Mouse (Mus musculus) layer of hippocampus, postnatal 25 days (tissue): ENCODE results near the gene Smad9. TPM values are rescaled to one million over a fixed set of nuclear protein-coding genes. Genes with fewer than 3 reads are reported as not detected.

ENCODE experiments used
- DNase-seq, 2 experiments: peaks; one replicate each; pipeline ENCODE4 v3.0.0; 2022; ENCODE audit warnings: mixed read lengths in 2 of 2, low spot score in 1 of 2; ENCODE audit errors: extremely low spot score in 1 of 2
- total RNA-seq, 2 experiments: library from RNA; stranded (reverse); gene quantifications; 2 replicates each; pipeline ENCODE4 v1.2.3; 2021

Smad9 gene
- total RNA-seq, result 1 to 10 TPM; 5.9 to 6.0 TPM

GRCm38 (mm10) chr3:54755145-54756041 is at the start of gene Smad9:
Smad9 (plus strand) TSS chr3:54755582.
- peak; percentile 22 to 52 for DNase-seq

DNA sequence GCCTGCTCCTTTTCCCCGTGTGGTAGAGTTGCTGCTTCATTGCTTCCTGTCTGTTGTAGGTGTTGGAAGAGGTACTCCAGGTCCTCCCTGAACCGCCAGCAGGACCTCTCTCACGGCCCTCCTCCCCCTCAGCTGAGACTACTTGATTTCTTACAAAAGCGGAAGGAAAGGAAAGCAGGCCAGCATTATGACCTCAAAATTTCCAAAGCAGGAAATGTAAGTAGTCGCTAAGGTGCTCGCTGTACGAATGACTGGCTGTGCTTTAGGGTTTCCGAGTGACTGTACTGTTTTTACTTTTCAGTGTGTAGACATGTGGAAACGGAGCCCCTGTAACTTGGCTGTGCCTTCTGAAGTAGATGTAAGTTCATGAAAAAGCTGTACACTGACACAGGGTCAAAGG is 46.4 kb upstream of the Smad9 start:
- no peak for DNase-seq

- no peak for DNase-seq
These were observed 41.1 kb upstream of the Smad9 start, which contains the start of gene Gm21958 for GRCm38 (mm10) chr3:54714253-54714652. Gm21958 (minus strand) TSS chr3:54714353.

DNA sequence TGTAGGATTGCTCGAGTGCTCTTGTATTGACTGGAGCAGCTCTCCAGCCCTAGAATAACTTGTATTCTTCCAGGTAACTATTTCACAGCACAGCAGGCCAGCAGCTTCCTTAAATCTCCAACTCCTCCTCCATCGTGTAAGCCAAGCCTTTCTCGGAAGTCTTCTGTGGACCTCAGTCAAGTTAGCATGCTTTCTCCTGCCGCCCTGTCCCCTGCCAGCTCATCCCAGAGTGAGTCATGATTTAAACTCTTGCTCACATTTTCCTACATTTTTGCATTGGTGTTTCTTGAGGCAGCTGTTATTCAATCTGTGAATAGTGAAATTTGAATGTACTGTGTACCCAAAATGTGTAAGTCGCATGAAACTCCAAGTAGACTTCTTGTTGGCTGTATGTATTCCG is 39.9 kb upstream of the Smad9 start:
- no peak for DNase-seq

DNA sequence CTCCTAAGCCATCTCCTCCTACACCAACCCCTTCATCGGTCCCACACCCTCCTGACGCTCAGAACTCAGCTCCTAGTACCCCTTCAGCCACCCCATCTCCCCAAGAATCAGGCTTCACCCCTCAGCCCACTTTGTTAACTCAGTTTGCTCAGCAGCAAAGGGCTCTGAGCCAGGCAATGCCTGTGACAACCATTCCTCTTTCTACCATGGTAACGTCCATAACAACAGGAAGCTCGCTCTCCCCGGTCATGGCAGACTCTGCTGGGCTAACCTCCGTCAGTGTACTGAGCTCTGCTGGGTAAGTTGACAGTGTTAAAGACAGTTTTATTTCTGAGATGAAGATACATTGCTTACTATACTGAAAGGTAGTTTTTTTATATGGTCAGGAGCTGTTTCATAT is 38.0 kb upstream of the Smad9 start:
- no peak for DNase-seq

DNA sequence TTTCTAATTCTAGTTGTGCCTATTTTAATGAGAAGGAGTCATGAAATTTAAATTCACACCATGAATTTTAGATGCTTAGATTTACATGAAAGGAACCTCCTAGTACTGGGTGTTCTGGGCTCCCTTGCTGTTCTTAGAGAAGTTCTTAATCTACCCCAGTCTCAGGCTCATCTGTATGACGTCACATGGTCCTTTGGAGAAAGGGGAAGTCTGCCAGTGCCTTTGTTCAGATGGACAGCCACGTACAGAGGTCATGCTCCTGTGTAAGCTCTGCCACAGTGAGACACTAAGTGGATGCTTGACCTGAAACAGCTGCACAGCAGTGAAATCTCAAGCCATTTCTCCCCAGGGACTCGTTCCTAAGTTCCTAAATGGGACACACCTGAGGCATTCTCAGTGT is 36.4 kb upstream of the Smad9 start:
- no peak for DNase-seq

GRCm38 (mm10) chr3:54723741-54724500 is 31.5 kb upstream of the Smad9 start:
- DNase-seq, result no peak

DNA sequence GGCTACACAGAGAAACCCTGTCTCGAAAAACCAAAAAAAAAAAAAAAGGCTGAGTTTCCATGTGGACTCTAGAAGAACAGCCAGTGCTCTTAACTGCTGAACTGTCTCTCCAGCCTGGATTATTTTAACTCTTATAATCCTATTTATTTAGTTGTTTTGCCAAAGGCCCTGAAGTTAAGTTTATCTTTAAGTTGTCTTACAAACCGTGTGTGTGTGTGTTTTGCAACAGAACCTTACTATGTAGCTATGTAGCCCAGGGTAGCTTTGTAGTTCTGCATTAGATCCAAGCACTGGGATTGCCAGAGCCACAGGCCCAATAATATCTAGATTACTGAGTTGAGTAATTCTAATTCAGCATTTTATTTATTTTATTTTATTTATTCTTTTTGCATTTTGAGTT is 30.0 kb upstream of the Smad9 start:
- DNase-seq, result no peak

DNA sequence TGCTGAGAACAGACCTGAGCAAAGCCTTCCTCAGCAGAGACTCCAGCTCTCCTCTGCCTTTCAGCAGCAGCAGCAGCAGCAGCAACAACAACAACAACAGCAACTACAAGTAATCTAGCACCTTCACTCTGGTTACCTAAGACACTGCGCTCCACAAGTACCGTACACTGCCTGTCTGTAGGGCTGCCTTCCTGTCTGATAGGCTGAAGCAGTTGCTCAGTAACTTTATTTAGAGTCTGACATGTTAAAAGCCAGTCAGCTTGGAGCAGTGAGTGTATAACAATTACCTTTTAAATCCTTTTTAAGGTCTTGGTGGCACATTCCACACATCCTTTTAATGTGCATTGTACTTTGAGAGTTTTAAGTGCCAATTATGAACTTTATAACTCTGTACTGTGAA is 27.8 kb upstream of the Smad9 start:
- DNase-seq, result no peak

DNA sequence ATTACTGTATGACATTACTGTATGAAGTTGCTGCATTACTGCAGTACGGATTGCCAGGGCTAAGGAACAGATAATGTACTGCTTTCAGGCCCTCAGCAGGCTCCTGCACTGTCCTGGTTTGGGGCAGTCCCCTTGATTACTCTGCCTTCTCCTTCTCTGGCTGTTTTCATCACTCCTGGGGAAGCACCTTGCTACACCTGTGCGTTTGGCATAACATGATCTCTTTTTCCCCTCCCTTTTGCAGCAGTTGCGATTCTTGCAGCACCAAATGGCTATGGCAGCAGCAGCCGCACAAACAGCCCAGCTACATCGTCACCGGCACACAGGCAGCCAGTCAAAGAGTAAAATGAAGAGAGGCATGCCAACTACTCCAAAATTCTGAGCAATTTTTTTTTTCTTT is 27.3 kb upstream of the Smad9 start:
- DNase-seq, result no peak

DNA sequence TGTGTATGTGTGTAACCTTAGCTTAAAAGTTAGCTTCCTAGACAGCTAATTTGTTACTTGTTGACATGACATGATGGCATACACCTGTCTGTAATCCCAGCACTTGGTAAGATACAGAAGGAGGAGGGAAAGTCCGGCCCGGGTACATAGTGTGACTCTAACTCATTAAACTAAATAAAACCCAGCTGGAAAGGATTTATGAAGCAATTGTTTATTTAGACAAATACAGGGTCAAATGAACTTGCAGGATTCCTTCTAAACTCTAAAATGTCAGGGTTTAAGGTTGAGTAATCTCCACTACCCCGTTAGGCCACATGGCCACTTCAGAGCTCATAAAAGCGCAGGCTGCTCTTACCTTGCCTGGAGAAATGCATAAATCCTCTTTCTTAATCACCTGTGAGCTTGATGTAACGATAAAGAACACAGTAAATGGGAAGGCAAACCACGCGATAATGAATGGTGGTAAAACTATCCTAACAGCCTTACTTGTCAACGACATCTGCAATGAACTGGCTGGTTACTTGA is 23.7 kb upstream of the Smad9 start:
- no peak for DNase-seq

DNA sequence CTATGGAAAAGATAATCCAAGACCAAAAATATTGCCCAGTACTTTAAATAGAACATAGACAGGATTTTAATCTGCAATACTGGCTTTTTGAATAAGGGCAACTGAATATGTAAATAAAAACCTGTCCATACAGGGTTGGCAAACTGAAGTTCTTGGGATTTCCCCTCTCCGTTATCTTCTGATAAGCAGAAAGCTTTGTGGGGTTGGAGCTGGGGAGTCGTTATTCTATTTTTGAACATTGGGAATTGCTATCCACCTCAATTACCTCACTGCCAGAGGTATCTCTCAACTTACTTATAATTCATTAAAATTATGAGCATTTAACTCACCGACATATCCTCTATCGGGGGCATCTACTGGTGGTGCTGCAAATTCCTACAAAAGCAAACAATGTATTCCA is 23.0 kb upstream of the Smad9 start:
- no peak for DNase-seq

GRCm38 (mm10) chr3:54734411-54735246 is 20.8 kb upstream of the Smad9 start:
- DNase-seq, result peak; percentile 90 to 91

DNA sequence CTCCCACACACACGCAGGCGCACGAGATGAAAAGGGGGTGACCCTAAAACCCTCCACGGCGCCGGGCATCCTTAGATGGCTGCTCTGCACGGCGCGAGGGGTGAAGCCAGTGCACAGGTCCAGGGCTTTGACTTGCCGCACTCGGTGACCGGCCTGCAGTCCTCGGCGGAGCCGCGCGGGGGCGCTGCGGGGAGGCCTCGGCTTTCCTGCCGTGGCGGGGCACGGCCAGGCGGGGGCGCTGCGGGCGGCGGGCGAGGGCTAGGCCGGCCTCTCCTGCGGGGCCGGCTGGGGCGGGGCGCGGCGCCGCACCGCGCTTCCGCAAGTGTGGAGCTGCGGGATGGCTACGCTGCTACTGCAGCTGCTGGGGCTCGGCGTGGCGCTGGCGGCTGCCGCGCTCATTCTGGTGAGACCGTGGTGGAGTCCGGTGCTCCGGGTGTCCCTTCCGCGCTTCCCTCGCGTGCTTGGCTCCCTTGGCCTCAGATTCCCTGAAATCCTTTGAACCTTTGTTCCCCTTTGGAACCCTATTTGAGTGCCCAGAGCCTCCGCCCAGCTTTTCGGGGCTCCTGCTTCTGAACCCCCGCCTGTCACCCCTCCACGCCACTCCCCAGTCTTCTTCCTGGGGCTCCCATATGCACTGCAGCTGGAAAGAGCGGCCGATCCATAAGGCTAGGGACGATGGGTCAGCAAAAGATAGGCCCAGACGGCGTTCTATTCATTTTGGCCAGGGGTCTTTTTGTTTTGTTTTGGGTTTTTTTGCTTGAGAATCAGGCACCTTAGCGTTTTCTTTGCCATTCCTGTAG is 19.9 kb upstream of the Smad9 start, which contains the start of the genes Exosc8 and Alg5:
TSS of gene Exosc8 (minus strand) at position 147 of the 800 bp plus-strand sequence.
TSS of gene Alg5 (plus strand) at position 293 of the 800 bp plus-strand sequence.
- DNase-seq, result peak; percentile 89 to 99

DNA sequence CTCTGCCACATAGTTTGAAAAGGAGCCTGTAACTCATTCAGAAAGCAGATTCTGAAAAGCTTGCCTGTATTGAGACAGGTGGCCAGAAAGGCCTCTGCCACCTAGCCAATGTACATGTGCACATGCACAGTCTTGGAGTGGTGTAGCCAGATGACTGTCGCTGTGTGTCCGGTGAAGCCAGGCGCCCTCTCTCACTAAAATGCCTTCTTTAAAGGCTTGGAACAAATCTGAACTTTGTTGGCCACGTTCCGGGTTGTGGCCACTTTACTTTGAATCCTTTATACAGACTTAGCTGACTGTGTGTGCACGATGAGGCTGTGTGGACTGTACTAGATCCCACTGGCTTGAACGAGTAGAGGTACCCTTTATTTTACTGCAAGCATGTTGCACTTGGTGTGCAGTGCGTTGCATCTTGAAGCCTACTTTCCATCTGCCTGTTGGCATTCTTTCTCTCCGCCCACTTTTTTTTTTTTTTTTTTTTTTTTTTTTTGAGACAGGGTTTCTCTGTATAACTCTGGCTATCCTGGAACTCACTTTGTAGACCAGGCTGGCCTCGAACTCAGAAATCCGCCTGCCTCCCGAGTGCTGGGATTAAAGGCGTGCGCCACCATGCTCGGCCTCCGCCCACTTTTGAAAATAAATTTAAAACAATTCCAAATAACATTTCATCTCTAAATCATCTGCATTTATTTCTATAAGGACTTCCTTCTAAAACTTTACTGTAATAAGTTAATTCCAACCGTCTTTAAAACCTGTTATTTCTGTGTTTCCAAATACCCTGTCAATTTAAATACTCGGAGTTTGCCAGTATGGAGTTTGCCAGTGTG is 19.1 kb upstream of the Smad9 start:
- DNase-seq, result no peak

- DNase-seq, result no peak
These were observed 18.1 kb upstream of the Smad9 start for GRCm38 (mm10) chr3:54737317-54737716.

DNA sequence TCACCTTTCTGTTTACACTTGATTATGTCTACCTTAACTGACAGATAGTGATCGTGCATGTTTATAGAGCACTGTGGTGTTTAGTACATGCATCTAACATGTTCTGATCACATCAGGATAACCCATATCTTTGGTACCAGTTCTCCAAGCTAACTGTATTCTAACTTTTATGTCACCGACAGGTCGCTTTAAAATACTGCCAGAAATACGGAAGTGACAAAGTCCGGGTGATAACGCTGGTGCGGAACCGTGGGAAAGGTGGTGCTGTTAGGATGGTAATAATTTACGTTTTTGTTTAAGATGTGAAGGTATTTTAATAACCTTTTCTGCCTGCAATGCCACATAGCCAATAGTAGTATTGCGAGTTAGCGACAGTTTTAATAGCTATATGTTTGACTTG is 13.4 kb upstream of the Smad9 start:
- DNase-seq, result no peak

DNA sequence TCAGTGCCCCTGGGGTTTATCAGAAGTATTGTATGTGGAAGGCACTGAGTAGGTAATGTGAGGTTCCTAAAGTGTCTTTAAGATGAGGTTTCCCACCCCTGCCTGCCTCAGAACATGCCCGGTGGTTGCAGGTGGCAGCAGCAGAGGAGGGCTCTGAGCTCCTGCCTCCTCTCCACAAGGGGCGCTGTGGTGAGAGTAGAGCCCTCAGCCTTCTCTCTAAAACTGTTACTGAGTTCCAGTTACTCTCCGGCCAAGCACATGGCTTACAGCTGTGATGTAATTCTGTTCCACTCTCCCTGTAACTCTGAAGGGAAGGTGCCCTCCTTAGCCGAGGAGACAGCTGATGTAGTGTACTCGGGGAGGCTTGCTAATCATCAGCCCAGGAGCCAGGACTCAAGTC is 9.6 kb upstream of the Smad9 start:
- peak in 1 of 2 experiments; percentile 27 for DNase-seq

DNA sequence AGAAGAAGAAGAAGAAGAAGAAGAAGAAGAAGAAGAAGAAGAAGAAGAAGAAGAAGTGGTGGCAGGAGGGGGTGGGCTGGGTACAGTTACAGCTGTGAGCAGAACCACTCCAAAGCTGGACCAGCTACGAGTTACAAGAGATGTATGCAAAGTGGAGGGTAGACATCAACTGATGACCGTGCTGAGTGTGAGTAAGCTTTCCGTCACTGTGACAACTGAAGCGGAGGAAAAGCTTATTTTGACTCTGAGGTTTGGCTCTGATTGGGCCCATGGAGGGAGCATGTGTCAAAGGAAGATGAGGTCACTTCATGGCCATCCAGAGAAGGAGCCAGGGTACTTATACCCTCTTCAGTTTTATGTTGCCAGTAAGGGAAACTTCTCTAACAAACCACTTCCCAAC is 2.0 kb upstream of the Smad9 start:
- DNase-seq, result no peak
